Comparison of ENCODE assay signal across 12 mouse cellular contexts in the genomic region with DNA sequence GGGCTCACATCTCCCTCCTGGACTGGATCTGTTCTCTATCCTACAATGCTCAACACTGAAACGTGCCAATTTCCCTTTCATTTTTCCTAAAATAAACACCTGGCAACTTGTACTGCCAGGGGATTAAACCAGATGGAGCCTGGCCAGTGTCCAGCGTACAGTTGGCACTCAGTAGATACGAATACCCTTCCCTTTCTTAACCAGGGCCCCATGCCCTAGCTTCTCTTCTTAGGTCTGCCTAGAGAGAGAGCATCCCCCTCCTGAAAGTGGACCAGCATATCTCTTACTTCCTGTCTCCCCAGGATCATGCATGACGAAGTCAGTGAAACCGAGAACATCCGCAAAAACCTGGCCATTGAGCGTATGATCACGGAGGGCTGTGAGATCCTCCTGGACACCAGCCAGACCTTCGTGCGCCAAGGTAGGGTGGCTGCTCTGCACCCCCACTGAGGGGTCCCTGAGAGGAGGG.
A peak's percentile ranks its signal among the peaks of the same experiment; 100 is the strongest.
DNase-seq lines count a peak whose midpoint lies in the region; ATAC-seq and TF ChIP-seq lines count a peak whose summit lies in the region.
"Had no signal": no experiment of that assay in that cellular context is flagged by ENCODE, and none has a peak within 500 bp of the region (broad histone marks: within the 10 kb centered on the region; RNA-seq: fewer than 3 reads in every experiment).

No protein-coding gene starts in this region.

- H3K9ac ChIP-seq in forebrain, embryonic 13.5 days, result no peak overlapping the region
- no peak overlapping the region for H3K9ac ChIP-seq in forebrain, embryonic 12.5 days
- H3K9ac ChIP-seq in embryonic facial prominence, embryonic 15.5 days, result no peak overlapping the region
- H3K9ac ChIP-seq: embryonic facial prominence, embryonic 13.5 days had no signal

- no peak for TF ChIP-seq POLR2A in brain, embryonic 14.5 days (IDR thresholded peaks at IDR 0.05; ENCODE audit: borderline replicate concordance, extremely low read depth, insufficient read depth, insufficient read length, poor library complexity, severe bottlenecking)

- 71% methylated on average over 10 of the region's 10 CpGs for WGBS in forebrain, embryonic 13.5 days
- 87% methylated on average over 10 of the region's 10 CpGs for WGBS in forebrain, embryonic 12.5 days
- WGBS in embryonic facial prominence, embryonic 15.5 days, result 62% methylated on average over 10 of the region's 10 CpGs

- H3K4me2 ChIP-seq in forebrain, embryonic 13.5 days, result no peak overlapping the region
- H3K4me2 ChIP-seq in forebrain, embryonic 12.5 days, result no peak overlapping the region
- H3K4me2 ChIP-seq in embryonic facial prominence, embryonic 15.5 days (replicated peaks), result no peak overlapping the region
- H3K4me2 ChIP-seq: embryonic facial prominence, embryonic 13.5 days; heart, embryonic 11.5 days had no signal

- TF ChIP-seq CTCF in brain, embryonic 14.5 days (IDR thresholded peaks at IDR 0.05; ENCODE audit: borderline replicate concordance, extremely low read depth, insufficient read depth, insufficient read length), result no peak
- no peak for TF ChIP-seq CTCF in gastrocnemius, adult 2 months (IDR thresholded peaks at IDR 0.05)

- no peaks in the 10 kb centered on the region for H3K9me3 ChIP-seq in forebrain, embryonic 13.5 days (replicated peaks)
- no peaks in the 10 kb centered on the region for H3K9me3 ChIP-seq in forebrain, embryonic 12.5 days
- H3K9me3 ChIP-seq in embryonic facial prominence, embryonic 15.5 days (replicated peaks), result no peaks in the 10 kb centered on the region
- H3K9me3 ChIP-seq: embryonic facial prominence, embryonic 13.5 days had no signal

- peaks cover 6% of the 10 kb centered on the region; the same call in 1 of the 2 replicates for H3K4me1 ChIP-seq in forebrain, embryonic 13.5 days
- H3K4me1 ChIP-seq in forebrain, embryonic 12.5 days, result no peaks in the 10 kb centered on the region
- peaks cover 3% of the 10 kb centered on the region; the same call in 1 of the 2 replicates for H3K4me1 ChIP-seq in embryonic facial prominence, embryonic 15.5 days
- H3K4me1 ChIP-seq: embryonic facial prominence, embryonic 13.5 days had no signal

- no peaks in the 10 kb centered on the region for H3K27me3 ChIP-seq in forebrain, embryonic 13.5 days
- 0 out of 2 replicates have a peak, but pooled peaks cover 6% of the 10 kb centered on the region for H3K27me3 ChIP-seq in forebrain, embryonic 12.5 days
- no peaks in the 10 kb centered on the region for H3K27me3 ChIP-seq in embryonic facial prominence, embryonic 15.5 days

- intact Hi-C loops in left cerebral cortex, postnatal 4 days (cut with DNase I), result loop anchor here (10.0 kb wide), 2 partner anchors 100 to 270 kb away; partner anchors contain the start of gene Tmed3
- intact Hi-C loops in left cerebral cortex, postnatal 14 days (cut with DNase I), result loop anchor here (10.0 kb wide), 2 partner anchors 100 to 270 kb away; partner anchors contain the start of gene Tmed3
- intact Hi-C loops in gastrocnemius, adult 2 months (cut with DNase I), result no loop called here

- H3K27ac ChIP-seq in forebrain, embryonic 13.5 days, result peak overlapping the region; percentile 44; the same call in 1 of the 2 replicates
- no peak overlapping the region for H3K27ac ChIP-seq in forebrain, embryonic 12.5 days
- no peak overlapping the region for H3K27ac ChIP-seq in embryonic facial prominence, embryonic 15.5 days (replicated peaks)
- H3K27ac ChIP-seq in gastrocnemius, adult 2 months, result no peak overlapping the region
- H3K27ac ChIP-seq: embryonic facial prominence, embryonic 13.5 days had no signal

- peak; percentile 69 for ATAC-seq in forebrain, embryonic 13.5 days
- no peak for ATAC-seq in forebrain, embryonic 12.5 days (ENCODE audit: low FRiP score)
- ATAC-seq in embryonic facial prominence, embryonic 15.5 days (ENCODE audit: insufficient number of reproducible peaks, low FRiP score, low TSS enrichment, low read depth), result peak; percentile 39; the same call in 1 of the 2 replicates
- ATAC-seq: activated CD4-positive, CD25-positive, alpha-beta regulatory T cell, adult 4 months had no signal

- peak; percentile 81 for DNase-seq in left cerebral cortex, postnatal 4 days
- no peak for DNase-seq in left cerebral cortex, postnatal 14 days (ENCODE audit: low spot score in 2 of 2)
- DNase-seq in brain, embryonic 14.5 days (ENCODE audit: low read depth), result peak; percentile 86
- no peak for DNase-seq in ovary, postnatal 14 days (ENCODE audit: low spot score)
- no peak for DNase-seq in gastrocnemius, adult 2 months
- DNase-seq: lung, postnatal 4 days had no signal

- H3K36me3 ChIP-seq in forebrain, embryonic 13.5 days (ENCODE audit: poor library complexity, severe bottlenecking), result no peaks in the 10 kb centered on the region
- H3K36me3 ChIP-seq in forebrain, embryonic 12.5 days (replicated peaks), result no peaks in the 10 kb centered on the region
- no peaks in the 10 kb centered on the region for H3K36me3 ChIP-seq in embryonic facial prominence, embryonic 15.5 days
- H3K36me3 ChIP-seq: embryonic facial prominence, embryonic 13.5 days had no signal

- H3K4me3 ChIP-seq in forebrain, embryonic 13.5 days, result no peak overlapping the region
- no peak overlapping the region for H3K4me3 ChIP-seq in forebrain, embryonic 12.5 days (replicated peaks)
- H3K4me3 ChIP-seq in embryonic facial prominence, embryonic 15.5 days (replicated peaks), result no peak overlapping the region
- no peak overlapping the region for H3K4me3 ChIP-seq in gastrocnemius, adult 2 months
- H3K4me3 ChIP-seq: embryonic facial prominence, embryonic 13.5 days had no signal

Comparison
In these comparisons a context has a peak if more than half of its experiments do, and no peak if none do; other contexts are left out.
1. DNase-seq: peak in left cerebral cortex, postnatal 4 days (single experiment) and brain, embryonic 14.5 days (single experiment); none in left cerebral cortex, postnatal 14 days (0 of 2), ovary, postnatal 14 days (single experiment) and gastrocnemius, adult 2 months (single experiment).